ENCODE assay signal across 1 mouse cellular context in the genomic region with DNA sequence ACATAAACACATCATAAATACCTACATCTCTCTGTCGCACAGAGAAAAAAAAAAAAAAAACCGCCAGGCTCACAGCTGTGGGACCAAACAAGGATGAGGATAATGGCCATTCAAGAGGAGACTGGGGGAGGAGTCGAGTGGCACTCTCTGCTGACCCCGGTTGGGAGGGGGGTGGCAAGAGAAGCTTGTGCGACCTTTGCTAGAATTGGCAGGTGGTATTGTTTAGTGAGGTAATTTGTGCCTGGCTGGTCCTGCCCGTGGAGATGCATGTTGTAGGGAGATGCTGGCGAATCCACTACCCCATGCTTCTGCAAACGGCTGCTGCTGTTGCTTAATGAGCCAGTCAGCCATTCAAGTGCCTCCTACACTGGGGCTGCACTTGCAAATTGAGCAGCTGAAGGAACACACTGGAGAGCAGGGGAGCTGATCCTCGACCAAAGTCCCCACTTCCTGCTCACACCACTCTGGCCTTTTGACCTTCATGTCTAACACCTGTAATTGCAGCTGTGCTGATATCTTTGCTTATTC.
A peak's percentile ranks its signal among the peaks of the same experiment; 100 is the strongest.
TF ChIP-seq lines count a peak whose summit lies in the region.

No protein-coding gene starts in this region.

TF ChIP-seq in CH12.LX, 34 proteins besides CTCF, POLR2A, EP300 and RAD21 (continued from another document):
- 0 out of 2 replicates have a peak, but pooled peaks have one; percentile 17 for TF ChIP-seq NRF1 (IDR thresholded peaks at IDR 0.05; ENCODE audit: low read depth, low read length)
- TF ChIP-seq SIN3A (IDR thresholded peaks at IDR 0.05; ENCODE audit: low read length), result no peak
- peak; percentile 86 for TF ChIP-seq ETS1 (conservative IDR thresholded peaks at IDR 0.05; ENCODE audit: low read depth, low read length)
- TF ChIP-seq UBTF (IDR thresholded peaks at IDR 0.05; ENCODE audit: low read depth, low read length), result no peak
- TF ChIP-seq TBP (conservative IDR thresholded peaks at IDR 0.05; ENCODE audit: low read depth, low read length), result 0 out of 2 replicates have a peak, but pooled peaks have one; percentile 30
- no peak for TF ChIP-seq CHD1 (IDR thresholded peaks at IDR 0.05; ENCODE audit: low read depth, low read length)
